Mouse (Mus musculus) MEL-GATA-1-ER (cell line): ENCODE results near the gene Smim24.

Experiments used
- DNase-seq: peaks from one replicate; pipeline ENCODE4 v3.0.0-alpha.2; 2012; ENCODE audit warnings: low read depth; ENCODE audit errors: extremely low read depth

The Smim24 gene

GRCm38 (mm10) chr10:81420191-81420767 is 27.4 kb downstream of the Smim24 start:
- no peak for DNase-seq

DNA sequence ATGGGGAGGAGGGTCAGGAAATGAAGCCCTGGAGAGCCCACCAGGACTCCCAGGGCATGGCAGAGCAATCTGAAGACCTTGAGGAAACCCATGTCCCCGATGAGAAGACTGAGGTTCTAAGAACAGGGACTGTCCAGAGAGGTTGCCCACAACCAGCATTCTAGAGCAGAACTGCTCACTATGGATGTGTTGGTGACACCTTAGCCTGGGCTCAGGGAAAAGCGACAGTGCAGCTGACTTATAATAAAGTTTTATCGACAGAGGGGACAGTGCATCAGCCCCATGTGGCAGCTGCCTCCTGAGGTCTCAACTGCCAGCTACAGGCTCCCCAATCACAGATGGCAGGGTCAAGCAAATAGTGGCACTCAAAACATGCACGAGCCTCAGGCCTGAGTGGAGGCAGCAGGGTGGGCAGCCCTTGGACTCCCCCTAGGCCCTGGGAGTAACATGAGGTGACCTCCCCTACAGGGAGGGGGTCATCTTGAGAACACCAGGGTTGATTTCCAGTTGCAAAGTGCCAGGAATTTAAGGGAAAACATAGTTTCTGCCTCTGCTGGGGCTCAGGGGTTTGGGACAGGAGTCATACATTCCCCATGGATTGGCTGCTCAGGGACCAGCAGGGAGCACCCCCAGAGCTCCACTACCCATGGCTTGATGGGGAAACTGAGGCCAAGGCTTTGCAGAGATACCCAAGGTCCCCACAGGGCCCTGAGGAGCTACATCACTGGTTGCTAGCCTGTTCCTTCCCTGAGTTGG is 28.4 kb downstream of the Smim24 start:
- DNase-seq = no peak

GRCm38 (mm10) chr10:81421797-81422100 is 28.9 kb downstream of the Smim24 start:
- DNase-seq = no peak

GRCm38 (mm10) chr10:81422191-81422590 is 29.3 kb downstream of the Smim24 start:
- no peak for DNase-seq

- no peak for DNase-seq
Observed at GRCm38 (mm10) chr10:81422661-81423217, 29.9 kb downstream of the Smim24 start.

DNA sequence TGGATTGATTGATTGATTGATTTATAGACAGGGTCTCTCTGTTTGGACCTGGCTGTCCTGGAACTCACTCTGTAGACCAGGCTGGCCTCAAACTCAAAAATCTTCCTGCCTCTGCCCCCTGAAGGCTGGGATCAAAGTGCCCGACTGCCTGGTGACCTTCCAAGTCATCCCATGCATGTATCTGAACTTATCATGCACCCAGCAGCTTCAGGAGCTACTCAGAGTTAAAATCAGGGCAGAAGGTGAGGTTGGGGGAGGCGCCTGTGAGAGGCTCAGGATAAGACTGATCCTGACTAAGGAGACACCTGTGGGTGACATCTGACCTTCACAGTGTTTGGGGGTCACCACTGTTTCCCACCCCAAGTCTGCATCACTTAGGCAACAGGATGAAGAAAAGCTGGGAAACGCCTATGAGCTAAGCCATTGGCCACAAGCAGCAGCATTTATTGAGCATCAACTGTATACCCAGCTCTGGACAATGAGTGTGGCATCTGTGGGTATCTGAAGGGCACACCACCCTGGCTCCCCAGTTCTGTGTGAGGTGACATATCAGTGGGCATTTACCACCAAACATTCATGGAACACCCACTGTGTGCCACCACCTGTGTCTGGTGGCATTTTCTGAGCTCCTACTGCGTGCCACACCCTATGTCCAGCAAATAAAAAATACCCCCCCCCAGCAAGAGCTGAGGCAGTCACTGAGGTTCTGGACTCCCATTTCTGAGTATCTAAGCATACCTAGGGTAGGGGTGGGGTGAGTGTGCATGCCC is 30.8 kb downstream of the Smim24 start:
- DNase-seq = no peak

DNA sequence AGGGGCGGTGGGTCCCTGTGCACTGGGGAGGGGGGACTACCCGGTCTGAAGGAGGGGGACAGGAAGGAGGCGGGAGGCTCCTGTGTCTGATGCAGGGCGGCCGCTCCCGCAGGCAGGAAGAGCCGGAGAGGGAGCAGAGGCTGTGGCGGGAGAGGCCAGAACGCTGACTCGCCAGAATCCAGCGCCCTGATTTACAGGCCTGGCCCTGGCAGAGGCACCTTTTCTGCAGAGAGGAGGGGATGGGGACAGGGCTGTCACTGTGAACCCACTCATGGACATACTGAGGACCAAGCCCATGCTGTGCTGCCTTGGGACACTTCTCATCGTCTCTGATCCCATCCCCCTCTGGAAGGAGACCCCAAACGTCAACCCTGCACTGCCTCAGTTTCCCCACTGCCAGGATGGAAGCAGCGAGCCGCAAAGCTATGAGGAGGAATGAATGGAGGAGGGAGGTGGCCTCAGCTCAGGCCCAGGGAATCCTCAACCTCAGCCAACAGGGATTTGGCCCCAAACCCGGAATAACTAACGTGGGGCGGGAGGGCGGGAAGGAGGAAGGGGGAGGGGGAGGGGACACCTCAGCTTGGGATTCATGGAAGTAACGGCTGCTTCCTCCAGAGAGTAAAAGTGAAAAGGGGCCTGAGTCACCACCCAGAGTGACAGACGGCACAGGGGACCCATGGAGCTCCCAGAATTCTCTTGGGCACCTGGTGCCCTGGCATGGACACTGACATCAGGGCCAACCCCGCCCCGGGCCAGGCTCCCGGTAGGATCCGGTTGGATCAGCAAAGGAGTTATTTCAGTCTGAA is 31.6 kb downstream of the Smim24 start:
- no peak for DNase-seq

DNA sequence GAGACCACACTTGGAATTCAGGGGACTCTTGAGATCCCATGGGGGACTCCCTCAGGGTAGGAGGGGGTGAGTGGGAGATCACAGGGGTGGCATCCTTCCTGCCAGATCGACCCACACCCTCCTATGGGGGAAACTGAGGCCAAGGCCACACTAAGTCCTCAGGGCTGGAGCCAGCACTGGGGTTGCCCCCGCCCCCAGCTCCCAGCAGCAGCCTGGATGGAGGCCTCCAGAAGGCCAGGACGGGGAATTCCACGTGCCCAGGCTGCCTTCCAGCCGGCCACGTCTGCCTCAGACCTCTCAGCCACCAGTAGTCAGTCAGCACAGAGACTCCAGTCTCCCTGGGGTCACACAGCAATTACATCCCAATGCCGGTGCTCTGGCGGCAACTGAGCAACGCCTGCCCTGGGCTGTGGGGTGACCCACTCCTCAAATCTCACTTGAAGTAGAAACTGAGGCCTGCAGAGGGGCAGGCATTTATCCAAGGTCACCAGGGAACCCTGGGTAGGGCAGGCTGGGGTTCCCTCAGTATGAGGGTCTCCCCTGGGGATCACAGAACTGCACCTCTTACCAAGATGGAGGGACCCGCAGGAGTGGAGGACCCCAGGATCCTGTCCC is 32.5 kb downstream of the Smim24 start:
- DNase-seq = no peak

GRCm38 (mm10) chr10:81426081-81426671 is 33.3 kb downstream of the Smim24 start:
- no peak for DNase-seq

GRCm38 (mm10) chr10:81426897-81427296 is 34.0 kb downstream of the Smim24 start:
- DNase-seq = no peak

DNA sequence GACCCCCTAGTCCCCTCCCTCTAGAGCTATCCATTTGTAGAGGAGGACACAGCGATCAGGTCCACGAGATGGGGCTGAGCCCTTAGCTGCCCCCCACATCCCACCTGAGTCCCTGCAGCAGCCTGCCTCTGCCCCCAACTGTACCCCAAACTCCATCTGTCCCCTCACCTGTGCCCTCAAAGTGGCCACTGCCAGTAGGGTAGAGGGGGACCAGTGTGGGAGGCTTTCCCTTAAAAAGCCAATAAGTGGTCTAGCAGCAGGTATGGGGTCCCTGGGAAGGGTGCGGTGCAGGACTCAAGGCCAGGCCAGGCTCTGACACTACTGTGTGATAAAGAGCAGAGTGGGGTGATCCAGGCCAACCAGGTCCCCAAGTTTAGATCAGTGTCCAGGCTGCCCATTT is 34.5 kb downstream of the Smim24 start:
- DNase-seq = no peak

DNA sequence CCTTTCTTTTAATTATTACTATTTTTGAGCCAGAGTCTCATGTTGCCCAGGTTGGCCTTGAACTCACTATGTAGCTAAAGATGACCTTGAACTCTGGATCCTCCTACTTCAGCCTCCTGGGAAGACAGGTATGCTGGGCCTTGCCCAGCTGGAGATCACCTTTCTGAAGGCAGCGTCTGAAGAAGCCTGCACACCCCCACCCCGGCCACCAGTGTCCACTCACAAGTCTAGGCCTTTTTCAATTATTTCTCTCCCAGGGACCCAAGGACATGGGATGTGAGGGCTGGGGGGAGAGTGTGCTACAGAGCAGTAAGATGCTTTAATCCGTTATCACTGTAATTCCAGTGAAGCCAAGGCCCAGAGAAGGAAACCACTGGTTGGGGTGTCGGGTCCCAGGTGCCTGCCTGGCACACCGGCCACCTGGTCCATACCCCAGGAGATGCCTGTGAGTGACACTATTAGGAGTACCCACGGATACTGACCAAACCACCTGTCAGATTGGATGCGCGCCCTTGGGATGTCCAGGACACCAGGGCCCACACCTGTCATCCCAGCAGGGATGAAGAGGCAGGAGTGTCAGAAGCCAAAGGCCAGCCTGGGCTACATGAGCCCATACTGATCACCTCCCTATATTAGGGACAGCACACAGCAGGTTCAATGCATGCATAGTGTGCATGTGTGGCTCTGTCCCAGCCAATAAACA is 35.1 kb downstream of the Smim24 start:
- no peak for DNase-seq

- no peak for DNase-seq
Observed at GRCm38 (mm10) chr10:81428507-81428870, 35.6 kb downstream of the Smim24 start.

GRCm38 (mm10) chr10:81429092-81429491 is 36.2 kb downstream of the Smim24 start:
- DNase-seq = no peak

GRCm38 (mm10) chr10:81429605-81430061 is 36.8 kb downstream of the Smim24 start:
- DNase-seq = peak; percentile 86

GRCm38 (mm10) chr10:81430141-81430830 is 37.4 kb downstream of the Smim24 start:
- no peak for DNase-seq

GRCm38 (mm10) chr10:81430831-81431525 is 38.1 kb downstream of the Smim24 start:
- no peak for DNase-seq

- no peak for DNase-seq
Observed at GRCm38 (mm10) chr10:81431526-81432168, 38.8 kb downstream of the Smim24 start.
